Mouse (Mus musculus) intestine, embryonic 16.5 days (tissue): ENCODE data around the gene Pdk2. TPM values are rescaled to one million over a fixed set of nuclear protein-coding genes. Genes with fewer than 3 reads are reported as not detected.
"Not testable (repeated sequence)": the region's sequence is repeated elsewhere in the genome, so short reads cannot be mapped to it uniquely, and the experiment has no call there.

Experiments used
- ATAC-seq: fragments of 200-750 bp; cut with Nextera tagmentation; 2 replicates; pipeline ENCODE4 v1.8.0; 2017; ENCODE audit warnings: moderate TSS enrichment, moderate library complexity
- H3K27ac ChIP-seq: fragments of 300-500 bp; sonication (generic); 2 replicates; pipeline ENCODE4 v1.5.1; 2014; ENCODE audit warnings: mild to moderate bottlenecking, low read length
- H3K27me3 ChIP-seq: fragments of 300-500 bp; sonication (generic); replicated peaks from 2 replicates; pipeline ENCODE4 v1.6.1; 2014; ENCODE audit warnings: low read length, control low read depth, mixed read lengths; ENCODE audit not compliant: control insufficient read depth, insufficient read depth
- H3K36me3 ChIP-seq: fragments of 300-500 bp; sonication (generic); 2 replicates; pipeline ENCODE4 v1.6.1; 2014; ENCODE audit warnings: low read length, control low read depth; ENCODE audit not compliant: control insufficient read depth, insufficient read depth
- H3K4me1 ChIP-seq: fragments of 300-500 bp; sonication (generic); 2 replicates; pipeline ENCODE4 v1.6.1; 2014; ENCODE audit warnings: low read length, control low read depth, mixed read lengths; ENCODE audit not compliant: control insufficient read depth, insufficient read depth
- H3K4me2 ChIP-seq: fragments of 300-500 bp; sonication (generic); 2 replicates; pipeline ENCODE4 v1.6.1; 2014; ENCODE audit warnings: low read depth, low read length, control low read depth
- H3K4me3 ChIP-seq: fragments of 300-500 bp; sonication (generic); 2 replicates; pipeline ENCODE4 v1.5.1; 2014; ENCODE audit warnings: mild to moderate bottlenecking, low read length
- H3K9ac ChIP-seq: fragments of 300-500 bp; sonication (generic); 2 replicates; pipeline ENCODE4 v1.6.1; 2014; ENCODE audit warnings: low read depth, low read length
- H3K9me3 ChIP-seq: fragments of 300-500 bp; sonication (generic); 2 replicates; pipeline ENCODE4 v1.6.1; 2016; ENCODE audit warnings: low read length, control low read depth; ENCODE audit not compliant: control insufficient read depth
- WGBS: fragments of 180-500 bp; shearing (Covaris S2); extraction: QIAGEN DNeasy Blood & Tissue Kit; methylation state at CpG from one replicate; pipeline ENCODE4 v1.1.7; 2014; 5-methylcytosine and 5-hydroxymethylcytosine counted together
- polyA plus RNA-seq: library from polyadenylated mRNA; unstranded; fragments of >200 nt; fragmentation: Nextera tagmentation; extraction: Ambion mirVana; gene quantifications from 2 replicates; pipeline ENCODE4 v1.2.1, GENCODE M21; 2015

Pdk2 gene
- polyA plus RNA-seq, 1 experiment from 2014 or later, result 42.2 TPM

DNA sequence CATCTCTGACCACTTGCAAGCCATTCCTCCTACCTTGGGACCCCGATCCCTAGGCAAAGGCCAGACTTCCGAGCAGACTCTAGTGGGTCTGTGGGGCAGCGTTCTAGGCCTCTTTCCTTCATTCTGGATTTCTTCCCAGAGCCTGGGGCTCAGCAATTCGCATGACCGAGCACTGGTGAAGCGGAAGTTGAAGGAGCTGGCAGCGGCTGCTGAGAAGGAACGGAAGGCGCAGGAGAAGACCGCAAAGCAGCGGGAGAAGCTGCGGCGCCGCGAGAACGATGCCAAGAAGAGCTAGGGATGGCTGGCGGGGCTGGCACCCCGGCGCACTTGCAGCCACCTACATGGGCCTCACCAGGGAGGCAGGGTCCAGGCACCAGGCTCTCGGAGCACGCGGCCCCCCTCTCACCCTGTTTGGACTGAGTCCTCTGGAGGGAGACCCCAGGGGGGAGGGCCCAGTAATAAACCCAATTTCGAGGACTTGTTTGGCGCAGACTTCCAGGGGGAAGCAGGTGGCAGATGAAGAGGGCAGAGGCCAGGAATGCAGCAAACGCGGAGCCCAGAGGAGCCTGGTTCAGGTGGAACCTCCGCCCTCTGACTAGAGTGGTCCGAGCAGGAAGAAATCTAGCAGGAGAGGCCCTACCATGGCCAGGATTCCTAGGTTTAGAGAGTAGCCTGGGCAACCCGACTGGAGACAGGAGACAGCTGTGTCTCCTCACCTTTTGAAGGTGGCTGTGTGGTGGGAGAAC, 16.5 kb downstream of the Pdk2 start:
- no peak overlapping the region for H3K9ac ChIP-seq
- no peak overlapping the region for H3K4me2 ChIP-seq
- H3K27ac ChIP-seq, result no peak overlapping the region
- no peak overlapping the region for H3K4me3 ChIP-seq
- no peaks in the 10 kb centered on the region for H3K4me1 ChIP-seq
- ATAC-seq, result no peak
- H3K36me3 ChIP-seq, result peaks cover 4% of the 10 kb centered on the region; the same call in 1 of the 2 replicates
- H3K27me3 ChIP-seq, result no peaks in the 10 kb centered on the region
- WGBS, result 72% methylated on average over 29 of the region's 29 CpGs
- no peaks in the 10 kb centered on the region for H3K9me3 ChIP-seq

DNA sequence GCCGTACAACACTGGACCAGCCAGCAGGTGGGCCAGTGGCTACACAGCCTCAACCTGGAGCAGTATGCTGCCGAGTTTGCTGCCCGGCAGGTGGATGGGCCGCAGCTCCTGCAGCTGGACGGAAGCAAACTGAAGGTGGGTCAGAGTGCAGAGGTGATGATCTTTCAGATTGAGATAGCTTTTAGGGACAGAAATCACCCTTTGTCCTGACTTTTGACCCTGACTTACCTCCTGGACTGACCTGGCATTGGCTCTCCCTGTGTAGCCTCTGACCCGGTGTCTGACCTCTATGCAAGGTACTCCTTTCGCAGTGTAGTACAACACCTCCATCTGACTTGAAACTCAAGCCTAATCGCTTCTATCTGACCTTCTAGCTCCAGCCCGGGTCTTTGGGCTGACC, 17.7 kb downstream of the Pdk2 start:
- Histone ChIP-seq H3K9ac (no peak overlapping the region), H3K4me2 (no peak overlapping the region), H3K4me1 (no peaks in the 10 kb centered on the region), H3K27ac (no peak overlapping the region), H3K27me3 (no peaks in the 10 kb centered on the region), H3K36me3 (peaks cover 7% of the 10 kb centered on the region; the same call in 1 of the 2 replicates), H3K9me3 (no peaks in the 10 kb centered on the region), H3K4me3 (no peak overlapping the region)
- 96% methylated on average over 9 of the region's 9 CpGs for WGBS
- no peak for ATAC-seq

DNA sequence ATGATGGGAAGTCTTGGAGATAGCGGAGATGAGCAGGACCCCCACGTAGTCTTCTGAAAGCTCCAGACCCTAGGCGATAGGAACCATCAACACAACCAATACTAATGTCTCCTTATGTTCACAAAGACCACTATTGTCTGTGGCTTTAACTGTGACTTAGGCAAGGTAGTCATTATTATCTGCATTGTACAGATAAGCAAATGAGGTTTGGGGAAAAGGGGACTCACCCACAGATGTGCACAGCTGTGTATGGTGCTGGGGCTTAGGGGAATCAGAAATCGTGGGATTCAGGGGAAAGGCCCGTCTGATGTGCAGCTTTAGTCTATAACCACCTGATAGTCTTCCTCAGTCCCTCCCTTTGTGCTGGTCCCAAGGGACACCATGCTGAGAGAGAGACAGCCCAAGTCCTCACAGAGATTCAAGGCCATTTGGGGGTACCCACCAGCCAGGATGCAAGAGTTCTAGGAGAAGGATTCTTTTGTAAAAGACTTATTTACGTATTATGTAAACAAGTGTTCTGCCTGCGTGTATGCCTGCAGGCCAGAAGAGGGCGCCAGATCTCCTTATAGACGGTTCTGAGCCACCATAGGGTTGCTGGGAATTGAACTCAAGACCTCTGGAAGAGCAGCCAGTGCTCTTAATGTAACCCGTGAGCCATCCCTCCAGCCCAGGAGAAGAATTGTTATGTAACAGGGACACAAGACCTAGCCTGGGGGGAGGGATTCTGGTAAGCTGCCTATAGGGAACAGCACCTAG, 18.7 kb downstream of the Pdk2 start:
- 79% methylated on average over 10 of the region's 10 CpGs for WGBS
- Histone ChIP-seq H3K27ac (no peak overlapping the region), H3K36me3 (peaks cover 7% of the 10 kb centered on the region; the same call in 1 of the 2 replicates), H3K4me1 (no peaks in the 10 kb centered on the region), H3K9me3 (no peaks in the 10 kb centered on the region), H3K4me3 (no peak overlapping the region), H3K27me3 (no peaks in the 10 kb centered on the region), H3K4me2 (no peak overlapping the region), H3K9ac (no peak overlapping the region)
- no peak for ATAC-seq

DNA sequence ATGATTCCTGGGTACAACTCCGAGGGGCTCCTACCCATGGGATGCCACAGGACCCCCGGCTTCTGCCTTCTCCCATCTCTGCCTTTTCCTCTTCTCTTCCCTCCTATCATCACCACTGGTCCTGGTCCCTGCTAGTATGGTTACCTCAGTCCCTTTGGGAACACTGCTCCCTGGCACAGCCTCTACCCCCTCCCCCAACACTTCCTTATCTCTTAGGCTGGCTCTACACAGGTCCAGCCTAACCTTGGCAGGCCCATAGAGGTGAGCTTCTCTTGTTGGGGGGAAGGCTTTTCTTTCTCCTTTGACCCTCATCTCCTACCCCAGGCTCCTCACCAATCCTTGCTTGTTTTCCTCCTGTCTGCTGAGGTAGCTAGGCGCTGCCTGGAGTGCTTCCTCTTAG, 25.7 kb downstream of the Pdk2 start:
- no peak overlapping the region for H3K9ac ChIP-seq
- no peak overlapping the region for H3K4me3 ChIP-seq
- H3K4me2 ChIP-seq, result no peak overlapping the region
- H3K27ac ChIP-seq, result no peak overlapping the region
- no peaks in the 10 kb centered on the region for H3K27me3 ChIP-seq
- ATAC-seq, result no peak
- peaks cover 8% of the 10 kb centered on the region for H3K4me1 ChIP-seq
- H3K9me3 ChIP-seq, result no peaks in the 10 kb centered on the region
- WGBS, result 64% methylated on average over 3 of the region's 3 CpGs
- H3K36me3 ChIP-seq, result 0 out of 2 replicates have a peak, but pooled peaks cover 3% of the 10 kb centered on the region

DNA sequence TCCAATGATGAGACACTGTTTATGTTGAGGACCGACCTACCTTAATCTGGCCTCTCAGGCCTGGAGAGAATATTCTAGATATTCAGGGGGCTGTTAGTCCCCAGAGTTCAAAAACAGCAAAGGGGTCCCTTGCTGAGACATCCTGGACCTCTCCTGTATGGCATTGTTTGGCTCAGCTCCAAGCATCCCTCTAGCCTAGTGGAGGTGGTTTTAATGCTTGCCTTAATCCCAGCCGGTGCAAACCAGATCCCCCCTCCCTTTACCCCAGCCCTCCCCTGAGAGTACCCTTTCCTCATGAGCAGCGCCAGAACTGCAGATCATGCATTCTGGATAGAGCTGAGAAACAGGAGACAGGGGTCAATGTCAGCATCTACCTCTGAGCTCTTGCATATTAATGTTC, 28.7 kb downstream of the Pdk2 start:
- peaks cover 18% of the 10 kb centered on the region for H3K4me1 ChIP-seq
- H3K4me2 ChIP-seq, result no peak overlapping the region
- H3K9me3 ChIP-seq, result no peaks in the 10 kb centered on the region
- no peaks in the 10 kb centered on the region for H3K36me3 ChIP-seq
- H3K27ac ChIP-seq, result no peak overlapping the region
- ATAC-seq, result no peak
- no peak overlapping the region for H3K4me3 ChIP-seq
- H3K9ac ChIP-seq, result no peak overlapping the region
- no peaks in the 10 kb centered on the region for H3K27me3 ChIP-seq
- 29% methylated on average over 3 of the region's 3 CpGs for WGBS

DNA sequence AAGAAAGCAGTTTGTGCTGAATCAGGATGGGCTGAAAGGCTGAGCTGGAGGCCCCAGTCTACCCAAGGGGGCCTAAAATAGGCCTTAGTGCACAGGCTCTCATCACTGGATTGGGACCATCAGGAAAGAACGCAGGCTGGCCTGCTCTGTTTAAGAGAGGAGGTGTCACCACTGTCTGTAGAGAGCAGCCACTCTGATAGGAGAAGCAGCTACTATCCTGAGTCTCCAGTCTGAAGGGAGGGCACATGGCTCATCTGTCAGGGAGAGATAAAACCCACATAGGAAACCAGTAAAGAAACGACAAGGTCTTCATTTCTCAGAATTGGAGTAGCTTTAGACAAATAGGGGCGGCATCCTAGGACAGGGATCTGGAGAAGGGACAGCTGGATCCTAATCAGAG, 29.1 kb downstream of the Pdk2 start:
- Histone ChIP-seq H3K27ac (no peak overlapping the region), H3K4me2 (0 out of 2 replicates have a peak overlapping the region, but pooled peaks have one; percentile 9), H3K4me1 (peaks cover 21% of the 10 kb centered on the region), H3K27me3 (no peaks in the 10 kb centered on the region), H3K36me3 (no peaks in the 10 kb centered on the region), H3K9me3 (no peaks in the 10 kb centered on the region), H3K4me3 (no peak overlapping the region), H3K9ac (no peak overlapping the region)
- ATAC-seq, result peak; percentile 36; the same call in 1 of the 2 replicates
- 50% methylated on average over 3 of the region's 3 CpGs for WGBS

DNA sequence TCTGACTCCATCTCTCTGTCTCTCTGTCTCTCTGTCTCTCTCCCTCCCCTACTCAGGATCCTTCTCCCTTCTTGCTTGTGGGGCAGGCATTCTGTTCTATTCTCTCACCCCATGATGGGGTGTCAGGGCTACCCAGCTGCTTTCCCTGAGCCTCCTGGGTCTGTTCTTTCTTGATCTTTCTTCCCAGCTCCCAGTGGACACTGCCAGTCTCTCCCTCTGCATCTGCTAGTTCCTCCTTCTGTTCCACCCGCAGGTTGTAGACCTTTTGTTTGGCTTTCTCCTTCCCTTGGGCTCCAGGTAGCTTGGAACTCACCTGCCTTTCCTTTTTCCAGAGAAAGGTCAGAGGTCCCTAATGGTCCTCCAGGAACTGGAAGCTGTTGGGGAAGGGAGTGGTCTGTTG, 29.7 kb downstream of the Pdk2 start:
- Histone ChIP-seq H3K4me1 (peaks cover 25% of the 10 kb centered on the region), H3K4me3 (no peak overlapping the region; the same call in 1 of the 2 replicates)
- 35% methylated on average over 1 of the region's 1 CpGs for WGBS

DNA sequence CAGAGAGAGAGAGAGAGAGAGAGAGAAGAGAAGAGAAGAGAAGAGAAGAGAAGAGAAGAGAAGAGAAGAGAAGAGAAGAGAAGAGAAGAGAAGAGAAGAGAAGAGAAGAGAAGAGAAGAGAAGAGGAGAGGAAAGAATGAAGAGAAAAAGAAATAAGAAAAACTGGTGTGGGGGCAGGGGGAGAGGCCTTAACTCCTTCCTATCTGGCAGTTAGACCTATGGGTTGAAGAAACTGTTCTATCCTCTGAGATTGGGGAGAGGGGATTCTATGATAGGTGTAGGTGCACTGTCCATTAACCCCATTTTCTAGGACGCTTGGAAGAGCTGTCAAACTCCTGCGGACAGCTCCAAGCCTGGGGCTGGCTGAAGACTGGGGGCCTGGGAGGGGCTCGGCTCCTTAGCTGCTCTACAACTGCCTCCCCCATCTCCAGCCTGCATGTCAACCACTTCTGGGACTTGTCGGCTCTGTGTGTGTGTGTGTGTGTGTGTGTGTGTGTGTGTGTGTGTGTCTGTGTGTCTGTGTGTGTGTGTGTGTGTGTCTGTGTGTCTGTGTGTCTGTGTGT, 30.2 kb downstream of the Pdk2 start:
- H3K27ac ChIP-seq, H3K36me3 ChIP-seq, ATAC-seq, H3K9me3 ChIP-seq, H3K27me3 ChIP-seq: not testable (repeated sequence)
- peak overlapping the region; percentile 65 for H3K4me3 ChIP-seq
- peaks cover 30% of the 10 kb centered on the region for H3K4me1 ChIP-seq
- 19% methylated on average over 4 of the region's 4 CpGs for WGBS
- peak overlapping the region; percentile 41; the same call in 1 of the 2 replicates for H3K9ac ChIP-seq
- H3K4me2 ChIP-seq, result peak overlapping the region; percentile 85

More for the DNA sequence above, 29.7 kb downstream of the Pdk2 start:
- no peak overlapping the region for H3K27ac ChIP-seq
- no peaks in the 10 kb centered on the region for H3K9me3 ChIP-seq
- no peak for ATAC-seq
- H3K9ac ChIP-seq, result no peak overlapping the region
- H3K36me3 ChIP-seq, result no peaks in the 10 kb centered on the region
- no peaks in the 10 kb centered on the region for H3K27me3 ChIP-seq
- peak overlapping the region; percentile 46 for H3K4me2 ChIP-seq

DNA sequence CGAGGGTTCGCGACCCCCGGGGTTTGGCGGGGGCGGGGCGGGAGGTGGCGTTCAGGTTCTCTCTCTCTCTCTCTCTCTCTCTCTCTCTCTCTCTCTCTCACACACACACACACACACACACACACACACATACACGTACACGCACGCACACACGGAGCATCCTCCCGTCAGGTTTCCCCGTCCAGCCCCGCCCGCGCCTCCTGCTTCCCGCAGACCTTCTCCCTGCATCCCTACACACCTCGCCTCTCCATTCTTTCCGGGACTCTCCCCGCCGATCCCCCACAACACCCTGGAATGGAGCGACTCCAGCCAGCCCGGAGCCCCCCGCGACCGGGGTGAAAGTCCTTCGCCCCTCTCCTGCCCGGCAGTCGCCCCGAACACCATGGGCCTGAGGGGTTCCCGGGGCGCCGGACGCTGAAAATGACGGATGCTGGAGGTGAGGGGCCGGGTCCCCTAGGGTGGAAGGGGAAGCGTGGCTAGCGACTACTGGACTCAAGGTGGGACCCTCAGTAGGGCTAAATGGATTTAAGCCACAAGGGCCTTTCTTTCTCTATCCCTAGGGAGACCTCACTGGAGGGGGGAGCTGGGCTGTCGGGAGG, 30.9 kb downstream of the Pdk2 start:
- peaks cover 31% of the 10 kb centered on the region for H3K4me1 ChIP-seq
- peak overlapping the region; percentile 91 for H3K27ac ChIP-seq
- WGBS, result 1% methylated on average over 40 of the region's 40 CpGs
- H3K9ac ChIP-seq, result peak overlapping the region; percentile 84
- ATAC-seq, result peak; percentile 25; the same call in 1 of the 2 replicates
- peak overlapping the region; percentile 65 for H3K4me3 ChIP-seq
- H3K36me3 ChIP-seq, result no peaks in the 10 kb centered on the region
- H3K4me2 ChIP-seq, result peak overlapping the region; percentile 85
- no peaks in the 10 kb centered on the region for H3K9me3 ChIP-seq
- no peaks in the 10 kb centered on the region for H3K27me3 ChIP-seq
